Mouse (Mus musculus) heart, postnatal 14 days (tissue): ENCODE measurements around the gene Arhgap23. TPM values are rescaled to one million over a fixed set of nuclear protein-coding genes. Genes with fewer than 3 reads are reported as not detected.

Source experiments
- DNase-seq, 2 experiments: peaks; one replicate each; pipeline ENCODE4 v3.0.0; 2021 to 2022
- intact Hi-C: fragments of 180-260 bp; cut with DNase I; formaldehyde crosslinking; loops from one replicate; pipeline ENCODE4 v1.15.1; 2025
- total RNA-seq, 2 experiments: library from RNA; stranded (reverse); gene quantifications; 2 replicates each; pipeline ENCODE4 v1.2.3; 2021

Arhgap23 gene
- total RNA-seq, 2 experiments from 2014 or later = 24.8 to 25.1 TPM

DNA sequence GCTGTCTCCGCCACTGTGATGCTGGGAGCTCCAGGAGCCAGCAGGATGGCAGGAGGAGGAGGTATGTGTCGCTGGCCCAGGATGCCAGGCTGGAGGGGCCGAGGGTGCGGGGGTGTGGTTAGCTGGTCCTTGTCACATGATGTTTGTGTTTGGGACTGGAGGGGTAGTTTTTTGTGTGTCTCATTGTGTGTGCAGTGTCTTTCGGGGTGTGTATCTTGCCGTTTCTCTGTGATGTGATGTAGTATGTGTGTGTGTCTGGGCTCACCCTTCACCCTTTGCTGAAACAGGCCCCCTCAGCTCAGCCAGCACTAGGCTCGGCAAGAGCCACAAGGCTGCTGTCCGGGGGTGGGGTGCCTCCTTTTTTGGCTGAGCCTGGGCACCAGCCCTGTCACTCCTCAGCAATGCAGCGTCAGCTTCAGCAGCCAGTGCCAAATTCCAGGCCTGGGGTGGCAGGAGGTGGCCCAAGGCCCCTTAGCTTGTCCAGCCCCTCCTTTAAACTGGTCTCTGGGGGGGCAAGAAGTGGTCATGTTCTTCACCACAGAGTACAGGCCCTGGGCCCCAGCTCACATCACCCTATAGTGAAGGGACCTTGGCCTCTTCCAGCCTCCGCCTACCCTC, 35.1 kb downstream of the Arhgap23 start:
- peak in 1 of 2 experiments; percentile 66 for DNase-seq
- intact Hi-C loops = loop anchor here (2.0 kb wide), 2 partner anchors 18 kb away; no protein-coding TSS in a partner anchor

DNA sequence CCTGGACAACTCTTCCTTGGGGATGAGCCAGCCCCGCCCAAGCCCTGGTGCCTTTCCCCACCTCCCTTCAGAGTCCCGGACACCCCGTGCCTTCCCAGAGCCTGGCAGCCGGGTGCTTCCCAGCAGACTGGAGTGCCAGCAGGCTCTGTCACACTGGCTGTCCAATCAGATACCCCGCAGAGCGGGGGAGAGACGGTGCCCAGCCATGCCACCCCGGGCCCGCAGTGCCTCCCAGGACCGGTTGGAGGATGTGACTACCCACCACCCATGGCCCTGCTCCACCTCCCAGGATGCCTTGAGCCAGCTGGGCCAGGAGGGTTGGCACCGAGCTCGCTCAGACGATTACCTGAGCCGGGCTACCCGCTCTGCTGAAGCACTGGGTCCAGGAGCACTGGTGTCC, 36.3 kb downstream of the Arhgap23 start:
- intact Hi-C loops = loop anchor here (2.0 kb wide), 2 partner anchors 17 to 19 kb away; no protein-coding TSS in a partner anchor
- peak; percentile 41 to 47 for DNase-seq

DNA sequence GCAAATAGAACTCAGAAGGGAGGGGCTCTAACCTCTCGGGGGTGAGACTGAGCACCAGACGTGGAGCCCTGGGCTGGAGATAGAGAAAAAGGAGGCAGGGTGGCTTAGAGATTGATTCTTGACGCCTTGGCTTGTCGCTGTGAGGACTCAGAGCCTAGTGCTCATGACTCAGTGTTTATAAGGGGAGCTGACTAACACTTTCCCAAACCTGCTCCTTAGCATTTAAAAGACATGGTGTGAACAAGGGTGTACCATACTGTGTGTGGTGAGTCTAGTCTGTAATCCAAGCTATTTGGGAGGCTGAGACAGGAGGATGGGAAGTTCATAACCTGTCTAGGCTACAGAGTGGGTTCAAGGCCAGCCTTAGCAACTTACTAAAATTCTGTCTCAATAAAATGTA, 41.8 kb downstream of the Arhgap23 start:
- intact Hi-C loops = no loop called here

DNA sequence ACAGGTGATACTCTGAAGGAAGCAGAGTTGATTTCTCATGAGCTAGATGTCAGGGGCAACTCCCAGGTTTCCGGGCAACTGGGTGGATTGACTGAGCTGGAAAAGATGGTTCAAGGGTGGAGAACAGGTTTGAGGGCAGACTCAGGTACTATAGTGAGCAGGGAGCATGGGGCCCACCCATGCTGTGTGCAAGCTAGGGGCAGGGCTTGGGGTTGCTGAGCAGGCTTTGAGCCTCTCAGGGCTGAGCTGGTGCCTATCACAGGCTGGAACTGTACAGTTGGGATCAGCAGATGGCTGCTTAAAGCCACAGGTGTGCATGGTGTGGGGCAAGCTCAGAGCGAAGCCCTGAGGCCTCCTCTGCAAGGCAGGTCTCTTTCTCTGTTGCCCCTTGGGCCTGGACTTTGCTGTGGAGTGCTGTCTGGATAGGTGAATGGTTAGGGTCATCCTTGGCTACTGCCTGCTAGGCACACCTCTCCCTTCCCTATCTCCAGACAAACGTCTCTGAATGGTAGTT, 46.0 kb downstream of the Arhgap23 start:
- no peak for DNase-seq
- intact Hi-C loops = no loop called here

More for the DNA sequence above, 41.8 kb downstream of the Arhgap23 start:
- no peak for DNase-seq

DNA sequence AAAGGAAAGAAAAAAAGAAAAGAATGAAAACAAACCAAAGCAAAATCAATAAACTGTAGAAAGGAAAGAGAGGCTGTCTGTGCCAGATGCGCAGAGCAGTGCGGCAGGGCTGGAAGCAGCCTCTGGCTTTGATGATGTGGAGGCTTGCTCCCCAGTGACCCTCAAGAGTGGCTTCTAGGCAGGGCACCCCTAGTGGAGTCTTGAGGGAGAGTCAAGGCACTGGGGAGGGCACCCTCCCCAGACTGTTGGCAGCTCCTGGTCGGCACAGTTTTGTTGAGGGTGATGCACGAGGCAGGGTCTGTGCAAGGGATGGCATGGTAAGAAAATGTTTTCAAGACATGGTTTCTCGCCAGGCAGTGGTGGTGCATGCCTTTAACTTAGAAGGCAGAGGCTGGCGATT, 47.2 kb downstream of the Arhgap23 start:
- DNase-seq = no peak
- intact Hi-C loops = no loop called here

DNA sequence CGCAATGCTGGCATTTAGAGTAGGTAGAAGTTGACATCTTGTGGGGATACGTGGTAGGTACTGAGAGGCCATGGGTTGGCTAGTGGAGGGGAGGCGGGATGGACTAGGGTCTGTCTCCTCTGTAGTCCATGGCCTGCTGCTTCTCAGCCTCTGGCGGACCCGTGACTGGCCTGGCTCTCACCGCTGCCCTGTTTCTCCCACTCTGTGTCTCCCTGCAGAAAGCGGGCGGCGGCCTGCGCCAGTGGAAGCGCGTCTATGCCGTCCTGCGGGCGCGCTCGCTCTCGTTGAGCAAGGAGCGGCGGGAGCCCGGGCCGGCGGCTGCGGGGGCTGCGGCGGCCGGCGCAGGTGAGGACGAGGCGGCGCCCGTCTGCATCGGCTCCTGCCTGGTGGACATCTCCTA, 47.8 kb downstream of the Arhgap23 start:
- DNase-seq = no peak
- intact Hi-C loops = no loop called here

DNA sequence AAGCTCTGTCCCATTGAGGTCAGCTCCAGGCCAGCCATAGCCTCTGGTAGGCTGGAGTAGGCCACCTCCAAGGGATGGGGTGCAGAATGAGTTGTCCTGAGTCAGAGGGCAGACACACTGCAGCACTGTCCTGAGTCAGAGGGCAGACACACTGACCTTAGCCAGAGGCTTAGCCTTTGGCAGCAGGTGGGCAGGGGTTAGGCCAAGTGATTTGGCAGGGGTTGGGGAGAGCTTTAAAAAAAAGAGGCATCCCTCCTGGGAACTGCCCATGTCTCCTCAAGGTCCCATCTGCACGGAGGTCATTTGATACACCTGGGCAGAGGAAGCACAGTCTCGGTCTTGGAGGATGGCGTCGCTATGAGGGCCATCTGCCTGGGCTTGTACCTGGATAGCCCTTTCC, 48.7 kb downstream of the Arhgap23 start:
- intact Hi-C loops = no loop called here
- no peak for DNase-seq

DNA sequence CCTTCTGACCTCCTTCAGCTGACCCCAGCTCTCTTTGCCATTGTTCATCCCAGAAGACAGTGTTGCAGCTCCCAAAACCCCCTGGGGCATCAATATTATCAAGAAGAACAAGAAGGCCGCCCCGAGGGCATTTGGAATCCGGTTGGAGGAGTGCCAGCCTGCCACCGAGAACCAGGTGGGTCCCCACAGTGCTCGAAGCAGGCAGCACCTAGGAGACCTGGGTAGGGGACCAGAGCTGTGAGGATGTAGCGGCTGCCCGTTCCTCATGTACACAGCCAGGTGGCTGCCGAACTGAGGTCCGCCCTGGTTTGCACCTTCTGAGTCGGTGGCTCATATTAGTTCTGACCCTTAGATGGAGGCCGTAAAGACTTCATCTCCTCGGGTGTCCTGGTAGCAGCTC, 50.6 kb downstream of the Arhgap23 start:
- no peak for DNase-seq
- intact Hi-C loops = loop anchor here (5.0 kb wide), 1 partner anchor 104 kb away; the partner anchor contains the start of gene Socs7

DNA sequence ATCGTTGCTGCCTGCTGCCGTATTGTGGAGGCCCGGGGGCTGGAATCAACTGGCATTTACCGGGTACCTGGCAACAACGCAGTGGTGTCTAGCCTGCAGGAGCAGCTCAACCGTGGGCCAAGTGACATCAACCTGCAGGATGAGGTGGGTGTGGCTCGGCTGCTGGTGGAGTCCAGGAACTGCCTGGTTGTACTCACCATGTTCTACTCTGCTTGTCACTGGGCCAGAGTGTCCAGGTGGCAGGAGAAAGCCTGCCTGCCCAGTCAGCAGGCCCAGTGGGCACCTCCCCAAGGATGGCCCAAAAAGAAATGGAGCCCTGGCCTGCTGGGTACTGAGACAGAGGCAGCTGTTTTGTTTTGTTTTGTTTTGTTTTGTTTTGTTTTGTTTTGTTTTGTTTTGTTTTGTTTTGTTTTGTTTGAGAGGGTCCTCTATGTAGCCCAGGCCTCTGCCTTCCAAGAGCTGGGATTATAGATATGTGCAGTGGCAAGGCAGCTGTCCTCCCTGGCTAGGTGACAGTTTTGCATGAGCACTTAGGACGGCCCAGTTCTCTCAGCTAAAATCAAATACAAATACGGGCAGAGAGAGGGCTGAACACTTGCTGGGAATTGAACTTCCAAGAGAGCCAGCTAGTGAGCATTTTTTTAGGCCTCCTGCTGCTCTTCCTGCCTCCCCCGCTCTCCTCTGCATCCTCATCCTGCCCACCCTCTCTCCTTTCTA, 51.3 kb downstream of the Arhgap23 start:
- no peak for DNase-seq
- intact Hi-C loops = loop anchor here (5.0 kb wide), 1 partner anchor 104 kb away; the partner anchor contains the start of gene Socs7

DNA sequence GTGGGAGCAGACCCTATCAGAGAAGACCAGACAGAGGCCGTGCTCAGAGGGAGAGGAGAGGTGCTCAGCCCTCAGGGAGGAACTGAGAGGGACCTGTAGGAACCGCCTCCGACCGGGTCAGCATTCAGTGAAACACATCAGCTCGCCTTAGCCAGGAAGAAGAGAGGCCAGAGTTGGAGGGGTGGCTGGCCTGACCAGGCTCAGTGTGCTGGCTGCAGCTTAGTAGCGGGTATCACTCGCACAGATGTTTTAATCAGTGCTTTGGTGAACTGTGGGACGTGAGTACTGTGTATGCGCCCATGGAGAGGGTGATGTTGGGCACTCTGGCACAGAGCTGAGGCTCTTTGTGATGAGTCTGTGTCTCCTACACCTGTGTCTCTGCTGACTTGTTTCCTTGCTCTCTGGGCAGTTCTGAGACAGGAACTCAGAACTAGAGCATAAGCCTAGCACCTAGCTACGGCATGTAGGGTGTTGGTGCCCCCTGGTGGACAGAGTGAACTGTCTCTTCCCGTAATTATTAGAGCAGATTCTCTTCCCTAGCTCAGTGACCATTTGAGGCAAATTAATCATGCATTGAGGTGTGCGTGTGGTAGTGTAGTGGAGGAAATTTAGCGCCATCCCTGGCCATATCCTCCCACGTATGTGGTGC, 53.4 kb downstream of the Arhgap23 start:
- intact Hi-C loops = loop anchor here (1.0 to 5.0 kb wide), 4 partner anchors 18 to 106 kb away; partner anchors contain the start of gene Socs7
- peak; percentile 86 to 93 for DNase-seq

DNA sequence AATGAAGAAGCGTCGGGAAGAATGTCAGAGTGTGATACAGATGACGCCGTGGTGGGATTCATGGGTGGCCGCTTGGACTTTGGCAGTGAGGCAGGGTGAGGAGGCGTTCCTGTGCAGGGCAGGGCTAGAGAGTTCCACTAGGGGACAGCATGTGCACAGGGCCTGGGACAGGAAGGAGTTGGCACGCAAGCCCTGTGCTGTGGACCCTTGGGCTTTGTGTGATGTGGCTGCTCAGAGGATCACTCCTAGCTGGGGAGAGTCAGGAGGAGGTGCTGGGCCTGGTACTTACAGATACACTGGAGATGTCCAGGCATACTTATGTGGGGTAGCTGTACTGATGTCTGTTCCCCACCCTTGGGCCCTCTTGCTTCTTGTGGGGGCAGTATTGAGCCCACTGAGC, 54.5 kb downstream of the Arhgap23 start:
- intact Hi-C loops = loop anchor here (1.0 to 5.0 kb wide), 4 partner anchors 19 to 108 kb away; partner anchors contain the start of gene Socs7
- no peak for DNase-seq

DNA sequence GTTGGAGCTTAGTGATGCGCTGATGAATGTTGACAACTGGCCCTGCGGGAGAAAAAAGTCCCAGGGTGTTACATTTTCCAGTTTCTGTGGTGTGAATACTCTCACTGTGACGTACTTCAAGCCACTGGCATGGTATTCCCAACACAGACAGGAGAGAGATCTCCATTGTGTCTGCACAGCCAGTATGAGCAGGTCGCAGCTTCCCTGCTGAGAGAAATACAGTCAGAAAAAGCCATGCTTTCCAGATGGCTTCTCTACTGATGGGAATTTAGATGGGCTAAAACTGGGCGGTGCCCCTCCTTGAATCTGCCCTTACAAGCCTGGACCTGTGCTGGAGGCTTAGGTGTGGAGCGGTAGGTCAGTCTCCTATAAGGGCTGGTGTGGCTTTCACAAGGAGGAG, 55.9 kb downstream of the Arhgap23 start:
- DNase-seq = no peak
- intact Hi-C loops = no loop called here

DNA sequence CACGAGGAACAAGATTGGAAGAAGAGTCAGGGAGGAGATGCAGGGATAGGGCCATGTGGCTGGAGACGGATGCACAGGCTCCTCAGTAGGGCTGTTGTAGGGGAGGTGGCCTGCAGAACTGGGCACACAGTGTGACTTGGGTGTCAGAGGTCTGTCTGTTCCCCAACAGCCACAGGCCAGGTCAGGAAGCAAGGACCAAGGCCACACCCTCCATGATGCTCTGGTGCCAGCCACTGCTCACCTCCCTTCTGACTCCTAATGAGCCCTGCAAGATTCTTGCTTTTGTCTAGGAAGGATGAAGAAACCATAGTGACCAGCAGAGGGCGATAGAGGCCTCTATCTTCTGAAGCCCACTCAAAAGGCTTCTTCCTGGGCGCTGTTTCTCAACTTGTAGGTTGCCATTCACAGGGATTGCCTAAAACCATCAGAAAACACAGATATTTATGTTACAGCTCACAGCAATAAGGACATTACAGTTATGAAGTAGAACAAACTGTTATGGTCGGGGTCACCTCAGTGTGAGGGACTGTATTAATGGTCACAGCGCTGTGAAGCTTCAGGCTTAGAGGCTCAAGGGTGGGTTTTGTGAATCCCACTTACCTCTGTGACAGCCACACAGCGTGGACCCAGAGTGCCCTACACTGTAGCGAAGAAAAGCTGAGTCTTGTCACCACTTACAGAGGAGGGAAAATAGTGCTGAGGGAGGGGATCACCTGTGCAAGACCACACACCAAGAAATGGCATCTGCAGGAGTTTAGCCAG, 61.2 kb downstream of the Arhgap23 start:
- DNase-seq = peak; percentile 37 to 76
- intact Hi-C loops = no loop called here

DNA sequence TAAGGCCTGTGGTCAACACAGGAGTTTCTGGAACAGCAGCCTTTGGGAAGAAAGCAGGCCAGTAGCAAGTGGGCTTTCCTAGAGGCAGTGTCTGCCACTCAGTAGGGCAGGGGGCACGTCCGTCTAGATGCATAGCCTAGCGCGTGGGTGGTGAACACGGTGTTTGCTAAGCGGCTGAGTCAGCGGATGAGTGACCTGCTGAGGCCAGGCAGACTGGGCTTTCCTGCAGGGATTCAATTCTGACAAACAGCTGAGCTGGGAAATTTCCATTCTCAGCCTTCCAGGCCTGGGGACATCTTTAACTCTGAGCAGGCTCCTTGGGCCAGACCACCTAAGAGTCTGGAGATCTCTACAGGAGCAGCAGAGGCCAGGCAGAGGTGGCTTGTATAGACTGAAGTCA, 62.1 kb downstream of the Arhgap23 start:
- no peak for DNase-seq
- intact Hi-C loops = no loop called here

DNA sequence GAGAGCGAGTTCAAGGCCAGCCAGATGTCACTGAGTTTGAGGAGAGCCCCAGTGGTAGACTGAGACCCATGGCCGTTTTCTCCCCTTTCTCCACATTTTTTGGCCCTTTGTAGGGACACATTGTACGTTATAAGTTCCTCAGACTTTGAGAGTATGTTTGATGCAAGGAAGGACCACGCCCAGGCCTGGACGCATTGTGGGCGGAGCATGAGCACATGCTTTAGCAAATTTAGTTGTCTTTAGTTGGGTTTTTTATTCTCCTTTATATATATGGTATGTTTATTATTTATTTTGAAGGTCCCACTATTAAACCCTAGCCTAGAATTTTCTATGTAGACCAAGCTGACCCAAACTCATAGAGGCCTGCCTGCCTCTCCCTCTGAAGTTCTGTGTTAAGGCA, 63.0 kb downstream of the Arhgap23 start:
- intact Hi-C loops = no loop called here
- DNase-seq = no peak

DNA sequence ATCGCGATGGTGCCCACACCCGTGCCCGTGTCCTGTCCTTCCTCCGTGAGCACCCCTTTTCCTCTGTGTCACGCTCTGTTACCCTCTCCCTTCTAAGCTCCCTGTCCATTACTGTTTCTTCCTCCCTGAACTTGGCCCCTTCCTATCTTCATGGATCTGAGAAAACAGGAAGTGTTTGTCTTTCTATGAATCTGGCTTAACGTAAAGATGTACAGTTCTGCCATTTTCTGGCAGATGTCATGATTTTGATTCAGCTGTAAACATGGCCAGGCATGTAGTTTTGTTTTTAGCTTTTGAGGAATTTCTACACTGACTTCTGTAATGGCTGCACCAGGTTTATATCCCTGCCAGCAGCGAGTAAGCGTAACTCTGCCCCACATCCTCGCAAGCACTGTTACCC, 63.8 kb downstream of the Arhgap23 start:
- no peak for DNase-seq
- intact Hi-C loops = no loop called here

DNA sequence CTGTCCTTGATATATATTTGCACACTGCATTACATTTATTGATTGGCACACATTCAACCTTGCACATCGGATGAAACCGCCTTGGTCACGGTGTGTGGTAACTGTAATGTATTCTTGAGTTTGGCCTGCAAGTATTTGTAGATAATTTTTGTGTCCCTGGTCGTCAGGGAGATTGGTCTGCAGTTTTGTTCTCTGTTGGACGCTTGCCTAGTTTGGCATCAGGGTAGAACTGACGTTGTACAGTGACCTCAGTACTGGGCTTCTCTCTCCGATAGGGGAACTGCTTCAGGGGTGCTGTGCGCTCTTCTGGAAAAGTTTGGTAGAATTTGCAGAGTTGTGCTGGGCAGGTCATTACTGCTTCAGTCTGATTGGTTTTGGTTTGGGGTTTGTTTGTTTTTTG, 64.5 kb downstream of the Arhgap23 start:
- peak in 1 of 2 experiments; percentile 63 for DNase-seq
- intact Hi-C loops = no loop called here

DNA sequence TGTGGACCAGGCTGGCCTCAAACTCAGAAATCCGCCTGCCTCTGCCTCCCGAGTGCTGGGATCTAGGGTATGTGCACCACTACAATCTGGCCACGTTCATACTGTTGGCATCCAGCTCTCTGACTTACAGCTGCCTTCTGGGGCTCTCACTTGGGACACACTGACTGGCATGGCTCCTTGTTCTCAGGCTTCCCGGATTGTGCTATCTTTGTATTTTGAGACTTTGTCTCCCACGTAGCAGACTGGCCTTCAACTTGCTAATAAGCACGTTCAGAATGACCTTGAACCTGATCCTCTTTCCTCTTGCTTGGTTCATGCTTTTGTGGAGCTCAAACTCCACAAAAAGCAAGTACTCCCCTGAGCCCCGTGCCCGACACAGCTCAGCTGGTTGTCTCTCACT, 70.3 kb downstream of the Arhgap23 start:
- no peak for DNase-seq
- intact Hi-C loops = no loop called here

DNA sequence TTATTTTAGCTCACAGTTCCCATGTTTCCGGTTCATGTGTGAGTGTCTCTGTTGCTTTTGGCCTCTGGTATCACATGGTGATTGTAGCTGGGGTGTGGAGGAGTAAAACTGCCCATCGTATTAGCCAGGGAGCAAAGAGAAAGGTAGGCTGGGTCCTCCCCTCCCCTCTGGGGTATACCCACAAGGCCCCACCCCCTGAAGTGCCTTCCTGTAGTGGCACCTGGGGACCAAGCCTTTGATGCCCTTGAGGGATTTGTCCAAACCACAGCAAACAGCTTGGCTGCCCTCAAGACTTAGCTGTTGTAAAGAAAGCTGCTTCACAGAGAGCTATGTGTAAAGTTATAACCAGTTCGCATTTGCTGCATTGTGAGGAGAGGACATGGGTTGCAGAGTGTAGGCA, 72.3 kb downstream of the Arhgap23 start:
- intact Hi-C loops = loop anchor here (2.0 kb wide), 2 partner anchors 135 to 203 kb away; no protein-coding TSS in a partner anchor
- no peak for DNase-seq
